Mouse (Mus musculus) hindbrain, embryonic 15.5 days (tissue): Measurements from ENCODE around the gene Ubac1. TPM values are rescaled to one million over a fixed set of nuclear protein-coding genes. Genes with fewer than 3 reads are reported as not detected.

Source experiments
- polyA plus RNA-seq: library from polyadenylated mRNA; unstranded; fragments of >200 nt; fragmentation: Nextera tagmentation; extraction: Ambion mirVana; gene quantifications from 2 replicates; pipeline ENCODE4 v1.2.1, GENCODE M21; 2015

Gene Ubac1
- polyA plus RNA-seq, 1 experiment from 2014 or later: 143 TPM

Other genes with a start within 250 kb of the Ubac1 start
- gene Lcn11, start 244.7 kb downstream of the Ubac1 start, polyA plus RNA-seq: not detected in 2 replicates
- gene Gm13539, start 239.5 kb downstream of the Ubac1 start, polyA plus RNA-seq: not detected in 2 replicates
- gene Glt6d1, start 205.9 kb downstream of the Ubac1 start, polyA plus RNA-seq: not detected in 2 replicates
- not detected in 2 replicates for gene Lcn9, start 198.6 kb downstream of the Ubac1 start, polyA plus RNA-seq
- not detected in 2 replicates for gene Sohlh1, start 174.5 kb downstream of the Ubac1 start, polyA plus RNA-seq
- gene Kcnt1, start 158.0 kb downstream of the Ubac1 start, polyA plus RNA-seq: 20.2 and 23.8 TPM in 2 replicates
- 71.7 and 77.2 TPM in 2 replicates for gene Camsap1, start 38.5 kb downstream of the Ubac1 start, polyA plus RNA-seq
- 18.0 and 21.3 TPM in 2 replicates for gene Nacc2, start 101.5 kb upstream of the Ubac1 start, polyA plus RNA-seq
- gene Lhx3, start 186.5 kb upstream of the Ubac1 start, polyA plus RNA-seq: 4.1 and 4.2 TPM in 2 replicates
- 16.7 and 16.9 TPM in 2 replicates for gene Qsox2, start 215.8 kb upstream of the Ubac1 start, polyA plus RNA-seq